Mouse (Mus musculus) cerebellum, adult 2 months (tissue): ENCODE results near the gene Sox1.

Experiments
- CTCF ChIP-seq: fragments of 200-500 bp; IDR thresholded peaks from 2 replicates; pipeline ENCODE4 v1.5.1; 2011; ENCODE audit warnings: low read depth, mild to moderate bottlenecking, control low read depth, low read length, moderate library complexity, borderline replicate concordance; ENCODE audit not compliant: insufficient read depth
- POLR2A ChIP-seq: fragments of 200-500 bp; IDR thresholded peaks from 2 replicates; pipeline ENCODE4 v1.6.1; 2011; ENCODE audit warnings: low read length, control low read depth, borderline replicate concordance; ENCODE audit not compliant: insufficient read depth

GRCm38 (mm10) chr8:12351121-12351520 lies 44.0 kb upstream of the Sox1 start:
- no peak for TF ChIP-seq CTCF
- no peak for TF ChIP-seq POLR2A
